Mouse (Mus musculus) neural tube, embryonic 11.5 days (tissue): ENCODE measurements around the gene Aoah. TPM values are rescaled to one million over a fixed set of nuclear protein-coding genes. Genes with fewer than 3 reads are reported as not detected.

ENCODE experiments used
- ATAC-seq: fragments of 200-750 bp; cut with Nextera tagmentation; 2 replicates; pipeline ENCODE4 v1.8.0; 2017; ENCODE audit warnings: moderate number of reproducible peaks, mild to moderate bottlenecking, moderate TSS enrichment, moderate library complexity; ENCODE audit not compliant: insufficient read depth, low FRiP score, low TSS enrichment
- DNase-seq: peaks from one replicate; pipeline ENCODE4 v3.0.0-alpha.2; 2015; ENCODE audit warnings: low spot score
- H3K27ac ChIP-seq: fragments of 300-500 bp; sonication (generic); 2 replicates; pipeline ENCODE4 v1.5.1; 2014; ENCODE audit warnings: low read depth, mild to moderate bottlenecking, low read length
- H3K27me3 ChIP-seq: fragments of 300-500 bp; sonication (generic); 2 replicates; pipeline ENCODE4 v1.6.1; 2014; ENCODE audit warnings: mild to moderate bottlenecking, low read length, mixed read lengths; ENCODE audit not compliant: control insufficient read depth, insufficient read depth
- H3K36me3 ChIP-seq: fragments of 300-500 bp; sonication (generic); 2 replicates; pipeline ENCODE4 v1.6.1; 2014; ENCODE audit warnings: mild to moderate bottlenecking, low read length, moderate library complexity, mixed read lengths; ENCODE audit not compliant: control insufficient read depth, insufficient read depth
- H3K4me1 ChIP-seq: fragments of 300-500 bp; sonication (generic); 2 replicates; pipeline ENCODE4 v1.6.1; 2014; ENCODE audit warnings: low read length, mixed read lengths; ENCODE audit not compliant: control insufficient read depth, insufficient read depth
- H3K4me2 ChIP-seq: fragments of 300-500 bp; sonication (generic); 2 replicates; pipeline ENCODE4 v1.6.1; 2014; ENCODE audit warnings: low read depth, mild to moderate bottlenecking, moderate library complexity
- H3K4me3 ChIP-seq: fragments of 300-500 bp; sonication (generic); 2 replicates; pipeline ENCODE4 v1.5.1; 2014; ENCODE audit warnings: low read depth, low read length
- H3K9ac ChIP-seq: fragments of 300-500 bp; sonication (generic); 2 replicates; pipeline ENCODE4 v1.6.1; 2014; ENCODE audit warnings: mild to moderate bottlenecking, low read length
- H3K9me3 ChIP-seq: fragments of 300-500 bp; sonication (generic); 2 replicates; pipeline ENCODE4 v1.6.1; 2016; ENCODE audit warnings: low read length; ENCODE audit not compliant: control insufficient read depth
- WGBS: fragments of 180-500 bp; shearing (Covaris S2); extraction: QIAGEN DNeasy Blood & Tissue Kit; methylation state at CpG from one replicate; pipeline ENCODE4 v1.1.7; 2014; 5-methylcytosine and 5-hydroxymethylcytosine counted together
- polyA plus RNA-seq: library from polyadenylated mRNA; unstranded; fragments of >200 nt; fragmentation: Nextera tagmentation; extraction: Ambion mirVana; gene quantifications from 2 replicates; pipeline ENCODE4 v1.2.1, GENCODE M21; 2014

The Aoah gene
- polyA plus RNA-seq, 1 experiment from 2014 or later = 0.12 TPM

DNA sequence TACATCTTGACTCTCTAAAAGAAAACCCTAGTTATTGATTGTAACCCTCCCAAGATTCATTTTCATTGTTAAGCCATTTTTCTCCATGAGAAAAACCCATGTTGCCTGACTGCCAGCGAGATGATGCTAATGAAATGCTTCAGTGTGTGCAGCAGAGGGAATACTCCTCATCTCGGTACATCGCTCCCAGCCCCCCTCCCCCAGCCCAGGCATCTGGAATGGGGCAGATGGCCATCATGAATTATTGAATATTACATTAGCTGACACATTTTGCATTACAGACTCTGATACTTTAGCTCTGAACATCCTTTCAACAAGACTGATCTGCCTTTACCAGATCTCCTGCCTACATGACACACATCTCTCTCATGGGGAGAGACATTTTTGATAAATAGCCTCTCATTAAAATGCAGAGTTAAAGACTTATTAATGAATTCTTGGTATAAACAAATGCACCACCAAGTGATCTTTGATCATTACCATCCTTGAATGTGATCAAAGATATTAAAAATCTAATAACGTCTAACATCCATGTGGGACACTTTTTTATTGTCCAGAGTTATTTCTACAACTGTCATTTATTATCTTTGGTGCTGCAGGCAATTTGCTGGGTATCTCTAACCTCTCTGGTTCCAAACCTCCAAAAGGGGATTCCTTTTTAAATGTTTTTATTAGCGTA lies 211.9 kb downstream of the Aoah start:
- Histone ChIP-seq H3K4me3 (no peak overlapping the region), H3K4me2 (no peak overlapping the region), H3K27ac (no peak overlapping the region), H3K27me3 (no peaks in the 10 kb centered on the region), H3K36me3 (no peaks in the 10 kb centered on the region), H3K9me3 (no peaks in the 10 kb centered on the region), H3K4me1 (no peaks in the 10 kb centered on the region), H3K9ac (no peak overlapping the region)
- DNase-seq = peak; percentile 55
- WGBS = 79% methylated on average over 5 of the region's 5 CpGs
- peak; percentile 86 for ATAC-seq

DNA sequence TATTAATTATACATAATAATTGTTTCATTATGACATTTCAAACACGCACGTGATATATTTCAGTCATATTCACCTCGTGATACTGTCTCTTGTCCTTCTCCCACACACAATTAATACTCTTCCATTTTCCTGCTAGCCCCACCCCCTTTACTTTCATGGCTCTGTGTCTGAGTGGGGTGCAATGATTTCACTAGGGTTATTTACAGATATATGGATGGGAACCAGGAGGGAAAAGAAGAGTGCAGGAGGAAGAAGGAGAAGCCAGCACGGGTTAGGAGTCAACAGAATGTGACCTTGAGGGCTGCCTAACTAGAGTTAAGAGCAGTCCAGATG lies 212.4 kb downstream of the Aoah start:
- no peak overlapping the region for H3K4me2 ChIP-seq
- no peaks in the 10 kb centered on the region for H3K36me3 ChIP-seq
- 76% methylated on average over 4 of the region's 4 CpGs for WGBS
- no peak overlapping the region for H3K4me3 ChIP-seq
- H3K9ac ChIP-seq = no peak overlapping the region
- no peak overlapping the region for H3K27ac ChIP-seq
- no peaks in the 10 kb centered on the region for H3K27me3 ChIP-seq
- no peaks in the 10 kb centered on the region for H3K9me3 ChIP-seq
- ATAC-seq (no peak), DNase-seq (no peak)
- no peaks in the 10 kb centered on the region for H3K4me1 ChIP-seq

DNA sequence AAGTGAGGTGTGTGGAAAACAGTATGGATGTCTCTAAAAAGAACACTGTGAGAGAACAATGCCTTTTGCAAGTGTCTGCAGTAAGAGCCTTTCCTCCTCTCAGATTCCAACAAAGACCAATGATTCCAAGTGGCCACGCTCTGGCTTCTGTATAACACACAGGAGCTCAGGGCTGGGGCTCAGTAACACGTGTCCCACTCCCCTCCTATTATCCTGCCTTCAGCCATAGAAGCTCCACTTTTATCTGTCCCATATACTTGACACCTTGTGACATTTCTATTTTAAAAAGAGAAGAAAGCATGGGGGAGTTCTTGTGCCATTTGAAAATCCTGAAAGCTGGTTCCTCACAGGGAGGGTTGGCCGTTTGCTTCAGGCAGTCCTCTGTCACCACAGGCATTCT lies 219.7 kb downstream of the Aoah start:
- H3K9me3 ChIP-seq = no peaks in the 10 kb centered on the region
- H3K27ac ChIP-seq = no peak overlapping the region
- H3K4me2 ChIP-seq = no peak overlapping the region
- no peak overlapping the region for H3K4me3 ChIP-seq
- no peak for ATAC-seq
- 86% methylated on average over 3 of the region's 3 CpGs for WGBS
- H3K36me3 ChIP-seq = no peaks in the 10 kb centered on the region
- no peak overlapping the region for H3K9ac ChIP-seq
- H3K4me1 ChIP-seq = no peaks in the 10 kb centered on the region
- H3K27me3 ChIP-seq = no peaks in the 10 kb centered on the region
- DNase-seq = no peak

DNA sequence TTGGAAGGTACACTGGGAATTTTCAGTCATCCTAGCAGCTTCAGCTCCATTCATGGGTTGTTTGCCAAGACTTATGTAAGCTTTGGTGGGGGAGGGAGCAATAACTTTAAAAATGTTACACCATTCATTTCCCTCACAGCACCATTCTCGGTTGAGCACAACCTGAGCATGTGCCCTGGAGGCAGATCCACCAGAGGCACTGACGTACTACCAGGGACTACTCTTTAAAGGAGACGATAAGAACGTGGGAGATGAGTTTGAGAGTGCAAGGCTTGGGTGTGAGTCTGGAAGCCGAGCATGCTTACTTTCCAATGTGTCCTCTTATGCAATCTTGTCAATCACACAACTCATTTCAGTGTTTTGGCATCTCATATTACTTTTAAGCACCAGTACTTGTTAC lies 230.9 kb downstream of the Aoah start:
- H3K9me3 ChIP-seq = no peaks in the 10 kb centered on the region
- no peak overlapping the region for H3K4me2 ChIP-seq
- DNase-seq (no peak), ATAC-seq (no peak)
- H3K36me3 ChIP-seq = no peaks in the 10 kb centered on the region
- no peak overlapping the region for H3K4me3 ChIP-seq
- H3K27me3 ChIP-seq = no peaks in the 10 kb centered on the region
- WGBS = 81% methylated on average over 5 of the region's 5 CpGs
- no peak overlapping the region for H3K27ac ChIP-seq
- H3K9ac ChIP-seq = no peak overlapping the region
- H3K4me1 ChIP-seq = no peaks in the 10 kb centered on the region

DNA sequence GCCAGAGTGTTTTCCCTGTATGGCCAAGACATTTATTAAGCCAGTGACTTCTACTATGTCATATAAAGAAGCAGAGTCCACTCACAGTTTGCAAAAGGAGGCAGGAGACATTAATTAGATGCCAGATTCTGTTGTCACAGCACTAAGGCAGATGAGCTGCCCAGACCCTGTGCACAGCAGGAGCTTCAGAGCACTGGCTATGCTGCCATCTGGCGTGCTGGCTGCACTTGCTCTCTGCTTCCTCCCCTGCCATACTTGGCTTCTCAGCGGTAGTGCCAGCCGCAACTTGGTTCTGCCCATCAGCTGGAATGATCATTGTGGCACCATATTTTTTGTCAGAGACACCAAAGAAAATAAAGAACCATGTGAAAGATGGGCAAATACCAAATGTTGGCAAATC lies 239.3 kb downstream of the Aoah start:
- Histone ChIP-seq H3K4me1 (no peaks in the 10 kb centered on the region), H3K36me3 (no peaks in the 10 kb centered on the region), H3K4me3 (no peak overlapping the region), H3K27me3 (no peaks in the 10 kb centered on the region), H3K27ac (no peak overlapping the region), H3K4me2 (no peak overlapping the region), H3K9ac (no peak overlapping the region), H3K9me3 (no peaks in the 10 kb centered on the region)
- WGBS = 51% methylated on average over 3 of the region's 3 CpGs
- DNase-seq (peak; percentile 29), ATAC-seq (no peak; the same call in 1 of the 2 replicates)

DNA sequence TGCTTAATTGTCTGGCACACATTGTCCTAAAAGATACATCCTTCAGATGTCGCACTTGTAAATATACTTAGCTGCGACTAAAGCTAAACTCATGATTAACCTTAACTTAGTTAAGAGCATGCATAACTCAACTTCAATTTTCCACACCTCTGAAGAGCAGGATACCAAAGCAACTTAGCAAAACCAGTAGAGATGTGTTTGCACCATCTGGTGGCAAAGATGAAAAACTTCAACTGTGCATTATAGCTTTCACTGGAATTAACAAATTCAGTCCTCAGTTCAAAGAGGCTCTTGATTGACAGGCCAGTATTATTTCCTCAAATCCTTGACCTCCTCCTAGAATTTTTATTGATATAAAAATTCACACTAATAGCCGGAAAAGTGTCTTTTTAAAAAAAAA lies 241.1 kb downstream of the Aoah start:
- no peak for ATAC-seq
- H3K27ac ChIP-seq = no peak overlapping the region
- DNase-seq = no peak
- H3K9ac ChIP-seq = no peak overlapping the region
- H3K27me3 ChIP-seq = no peaks in the 10 kb centered on the region
- WGBS = 79% methylated on average over 3 of the region's 3 CpGs
- H3K36me3 ChIP-seq = no peaks in the 10 kb centered on the region
- no peaks in the 10 kb centered on the region for H3K4me1 ChIP-seq
- no peaks in the 10 kb centered on the region for H3K9me3 ChIP-seq
- H3K4me3 ChIP-seq = no peak overlapping the region
- H3K4me2 ChIP-seq = no peak overlapping the region

DNA sequence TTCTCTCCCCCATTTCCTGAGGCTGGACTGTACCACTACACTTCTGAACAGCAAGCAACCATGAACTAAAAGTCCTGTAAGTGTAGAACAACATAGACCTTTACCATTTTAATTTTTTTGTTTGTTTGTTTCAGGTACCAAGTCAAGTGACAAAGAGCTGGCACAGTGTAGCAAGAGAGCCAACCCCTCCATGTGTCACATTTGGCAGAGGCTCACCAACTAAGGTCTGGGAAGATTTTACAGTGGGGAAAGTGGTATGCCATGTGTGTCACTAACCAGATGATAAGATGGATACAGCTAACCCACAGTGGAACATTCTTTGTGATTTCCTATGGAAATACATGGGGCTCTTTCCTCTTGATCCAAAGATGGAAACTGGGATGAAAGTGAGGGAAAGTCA lies 242.1 kb downstream of the Aoah start:
- ATAC-seq (no peak), DNase-seq (no peak)
- Histone ChIP-seq H3K36me3 (no peaks in the 10 kb centered on the region), H3K9ac (no peak overlapping the region), H3K9me3 (no peaks in the 10 kb centered on the region), H3K27me3 (no peaks in the 10 kb centered on the region), H3K4me3 (no peak overlapping the region), H3K4me2 (no peak overlapping the region), H3K4me1 (no peaks in the 10 kb centered on the region), H3K27ac (no peak overlapping the region)

DNA sequence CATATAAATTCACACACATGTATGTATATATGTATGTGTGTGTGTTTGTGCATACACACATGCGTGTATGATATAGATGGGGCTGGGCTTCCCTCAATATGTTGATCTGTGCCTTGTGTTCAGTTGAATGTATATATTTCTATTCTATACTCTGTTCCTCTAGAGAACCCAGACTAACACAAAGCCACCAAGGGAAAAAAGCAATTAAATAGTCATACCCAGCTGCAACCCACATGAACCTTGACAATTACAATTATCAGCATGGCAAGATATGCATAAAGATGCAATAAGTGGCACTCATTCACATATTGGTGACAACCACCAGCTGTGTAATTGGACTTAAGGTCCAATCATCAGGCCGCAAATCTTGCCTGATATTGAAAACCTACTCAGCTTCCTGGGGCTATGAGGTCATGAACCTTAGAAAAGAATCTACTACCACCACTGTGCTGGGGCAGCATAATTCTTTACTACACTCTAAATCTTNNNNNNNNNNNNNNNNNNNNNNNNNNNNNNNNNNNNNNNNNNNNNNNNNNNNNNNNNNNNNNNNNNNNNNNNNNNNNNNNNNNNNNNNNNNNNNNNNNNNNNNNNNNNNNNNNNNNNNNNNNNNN lies 246.8 kb downstream of the Aoah start:
- Histone ChIP-seq H3K27ac (no peak overlapping the region), H3K27me3 (no peaks in the 10 kb centered on the region), H3K9ac (no peak overlapping the region), H3K4me1 (no peaks in the 10 kb centered on the region), H3K4me2 (no peak overlapping the region), H3K4me3 (no peak overlapping the region), H3K36me3 (no peaks in the 10 kb centered on the region), H3K9me3 (no peaks in the 10 kb centered on the region)
- DNase-seq (no peak), ATAC-seq (no peak)
- WGBS = 70% methylated on average over 2 of the region's 2 CpGs

DNA sequence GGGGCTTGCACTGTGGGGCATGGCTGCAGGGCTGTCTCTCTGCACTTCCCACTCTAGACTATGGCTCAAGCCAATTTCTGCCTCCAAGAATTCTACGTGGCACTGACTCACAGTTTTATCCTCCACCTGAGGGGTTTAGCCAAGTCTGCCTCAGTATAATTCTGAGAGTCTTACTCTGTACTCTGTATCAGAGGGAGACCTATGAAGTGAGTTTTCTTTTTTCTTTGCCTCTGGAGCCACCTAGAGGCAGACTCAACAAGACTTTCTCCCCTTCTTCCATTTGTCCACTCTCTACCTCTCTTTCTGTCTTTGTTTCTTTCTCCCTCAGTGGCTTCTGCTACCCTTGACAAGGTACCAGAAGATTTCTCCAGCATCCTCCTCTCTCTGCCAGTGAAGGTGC lies 256.2 kb downstream of the Aoah start:
- no peak overlapping the region for H3K27ac ChIP-seq
- no peaks in the 10 kb centered on the region for H3K27me3 ChIP-seq
- H3K4me1 ChIP-seq = no peaks in the 10 kb centered on the region
- H3K36me3 ChIP-seq = no peaks in the 10 kb centered on the region
- H3K4me2 ChIP-seq = no peak overlapping the region
- WGBS = 89% methylated on average over 1 of the region's 1 CpGs
- no peak overlapping the region for H3K9ac ChIP-seq
- no peaks in the 10 kb centered on the region for H3K9me3 ChIP-seq
- ATAC-seq = no peak
- no peak for DNase-seq
- no peak overlapping the region for H3K4me3 ChIP-seq
